Mouse (Mus musculus): ENCODE results near the gene Hspb11. TPM values are rescaled to one million over a fixed set of nuclear protein-coding genes. Genes with fewer than 3 reads are reported as not detected.

Hspb11 gene
- polyA plus RNA-seq, 1 experiment from 2014 or later = 39.1 TPM

- H3K9me3 ChIP-seq (replicated peaks; ENCODE audit: control insufficient read depth, low read length) = no peaks in the 10 kb centered on the region
- no peaks in the 10 kb centered on the region for H3K4me1 ChIP-seq (ENCODE audit: control insufficient read depth, insufficient read depth, low read length)
- no peaks in the 10 kb centered on the region for H3K27me3 ChIP-seq (ENCODE audit: control insufficient read depth, insufficient read depth, low read length)
- H3K36me3 ChIP-seq (ENCODE audit: control insufficient read depth, insufficient read depth, low read length) = no peaks in the 10 kb centered on the region
- H3K9ac ChIP-seq (ENCODE audit: low read length) = no peak overlapping the region
- WGBS = 75% methylated on average over 7 of the region's 7 CpGs
- H3K4me2 ChIP-seq (ENCODE audit: low read depth, low read length) = no peak overlapping the region
- H3K27ac ChIP-seq (ENCODE audit: low read length) = no peak overlapping the region
- no peak for ATAC-seq (ENCODE audit: insufficient read depth, low FRiP score)
- no peak overlapping the region for H3K4me3 ChIP-seq (replicated peaks; ENCODE audit: low read length)
Observed at GRCm38 (mm10) chr4:107299779-107300340, 46.5 kb downstream of the Hspb11 start.

DNA sequence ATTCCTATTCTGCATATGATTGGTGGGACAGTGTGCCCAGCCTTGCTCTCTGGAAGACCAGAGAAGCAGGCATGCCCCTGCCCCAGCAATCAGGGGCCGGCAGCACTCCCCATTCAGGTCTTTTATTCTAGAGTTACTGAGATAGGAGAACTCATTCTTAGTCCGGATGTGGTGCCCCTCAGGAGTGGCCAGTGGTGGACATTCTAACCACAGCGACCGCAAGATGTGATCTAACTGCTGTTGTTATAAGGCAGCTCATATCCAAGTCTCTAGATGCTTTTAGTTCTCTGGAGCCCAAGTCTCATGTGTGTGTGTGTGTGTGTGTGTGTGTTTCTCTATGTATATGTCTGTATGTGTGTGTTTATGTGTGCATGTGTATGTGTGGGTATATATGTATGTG lies 47.0 kb downstream of the Hspb11 start:
- H3K27ac ChIP-seq (ENCODE audit: low read length) = no peak overlapping the region
- H3K9me3 ChIP-seq (replicated peaks; ENCODE audit: control insufficient read depth, low read length) = no peaks in the 10 kb centered on the region
- H3K4me1 ChIP-seq (ENCODE audit: control insufficient read depth, insufficient read depth, low read length) = no peaks in the 10 kb centered on the region
- no peak overlapping the region for H3K4me2 ChIP-seq (ENCODE audit: low read depth, low read length)
- WGBS = 65% methylated on average over 4 of the region's 4 CpGs
- no peak overlapping the region for H3K9ac ChIP-seq (ENCODE audit: low read length)
- no peaks in the 10 kb centered on the region for H3K36me3 ChIP-seq (ENCODE audit: control insufficient read depth, insufficient read depth, low read length)
- ATAC-seq (ENCODE audit: insufficient read depth, low FRiP score) = no peak
- H3K4me3 ChIP-seq (replicated peaks; ENCODE audit: low read length) = no peak overlapping the region
- no peaks in the 10 kb centered on the region for H3K27me3 ChIP-seq (ENCODE audit: control insufficient read depth, insufficient read depth, low read length)

- H3K4me1 ChIP-seq (ENCODE audit: control insufficient read depth, insufficient read depth, low read length) = no peaks in the 10 kb centered on the region
- no peak overlapping the region for H3K27ac ChIP-seq (ENCODE audit: low read length)
- H3K4me3 ChIP-seq (replicated peaks; ENCODE audit: low read length) = no peak overlapping the region
- no peaks in the 10 kb centered on the region for H3K27me3 ChIP-seq (ENCODE audit: control insufficient read depth, insufficient read depth, low read length)
- H3K9ac ChIP-seq (ENCODE audit: low read length) = no peak overlapping the region
- WGBS = 100% methylated on average over 1 of the region's 1 CpGs
- no peaks in the 10 kb centered on the region for H3K36me3 ChIP-seq (ENCODE audit: control insufficient read depth, insufficient read depth, low read length)
- H3K9me3 ChIP-seq (replicated peaks; ENCODE audit: control insufficient read depth, low read length) = no peaks in the 10 kb centered on the region
- no peak overlapping the region for H3K4me2 ChIP-seq (ENCODE audit: low read depth, low read length)
- no peak for ATAC-seq (ENCODE audit: insufficient read depth, low FRiP score)
Observed at GRCm38 (mm10) chr4:107300902-107301555, 47.6 kb downstream of the Hspb11 start.

GRCm38 (mm10) chr4:107302221-107302620 lies 48.8 kb downstream of the Hspb11 start:
- no peaks in the 10 kb centered on the region for H3K4me1 ChIP-seq (ENCODE audit: control insufficient read depth, insufficient read depth, low read length)
- no peak overlapping the region for H3K4me2 ChIP-seq (ENCODE audit: low read depth, low read length)
- no peak for ATAC-seq (ENCODE audit: insufficient read depth, low FRiP score)
- no peak overlapping the region for H3K4me3 ChIP-seq (replicated peaks; ENCODE audit: low read length)
- 77% methylated on average over 9 of the region's 9 CpGs for WGBS
- H3K27me3 ChIP-seq (ENCODE audit: control insufficient read depth, insufficient read depth, low read length) = no peaks in the 10 kb centered on the region
- H3K36me3 ChIP-seq (ENCODE audit: control insufficient read depth, insufficient read depth, low read length) = no peaks in the 10 kb centered on the region
- H3K9ac ChIP-seq (ENCODE audit: low read length) = no peak overlapping the region
- H3K27ac ChIP-seq (ENCODE audit: low read length) = no peak overlapping the region
- H3K9me3 ChIP-seq (replicated peaks; ENCODE audit: control insufficient read depth, low read length) = no peaks in the 10 kb centered on the region

DNA sequence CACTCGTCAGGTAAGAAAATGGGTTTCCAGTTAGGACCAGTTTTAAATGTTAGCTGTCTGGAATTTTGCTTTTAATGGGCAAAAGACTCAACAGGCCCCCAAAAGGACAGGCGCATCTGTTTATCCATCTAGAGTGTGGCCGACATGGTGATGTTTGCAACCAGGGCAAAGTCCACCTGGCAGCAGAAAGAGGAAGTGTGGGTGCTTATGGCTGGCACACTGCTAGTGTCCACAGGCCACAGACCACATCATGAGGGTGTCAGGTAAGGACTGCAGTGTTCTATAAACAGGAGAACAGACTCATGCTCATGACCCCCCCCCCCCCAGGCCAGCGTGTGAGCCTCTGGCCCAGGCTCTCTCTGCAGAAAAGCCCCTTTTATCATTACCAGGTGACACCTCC lies 49.4 kb downstream of the Hspb11 start:
- 59% methylated on average over 4 of the region's 4 CpGs for WGBS
- H3K27ac ChIP-seq (ENCODE audit: low read length) = no peak overlapping the region
- no peak overlapping the region for H3K9ac ChIP-seq (ENCODE audit: low read length)
- H3K4me3 ChIP-seq (replicated peaks; ENCODE audit: low read length) = no peak overlapping the region
- H3K4me1 ChIP-seq (ENCODE audit: control insufficient read depth, insufficient read depth, low read length) = no peaks in the 10 kb centered on the region
- no peaks in the 10 kb centered on the region for H3K9me3 ChIP-seq (replicated peaks; ENCODE audit: control insufficient read depth, low read length)
- no peak overlapping the region for H3K4me2 ChIP-seq (ENCODE audit: low read depth, low read length)
- no peaks in the 10 kb centered on the region for H3K27me3 ChIP-seq (ENCODE audit: control insufficient read depth, insufficient read depth, low read length)
- peak; percentile 47 for ATAC-seq (ENCODE audit: insufficient read depth, low FRiP score)
- no peaks in the 10 kb centered on the region for H3K36me3 ChIP-seq (ENCODE audit: control insufficient read depth, insufficient read depth, low read length)

DNA sequence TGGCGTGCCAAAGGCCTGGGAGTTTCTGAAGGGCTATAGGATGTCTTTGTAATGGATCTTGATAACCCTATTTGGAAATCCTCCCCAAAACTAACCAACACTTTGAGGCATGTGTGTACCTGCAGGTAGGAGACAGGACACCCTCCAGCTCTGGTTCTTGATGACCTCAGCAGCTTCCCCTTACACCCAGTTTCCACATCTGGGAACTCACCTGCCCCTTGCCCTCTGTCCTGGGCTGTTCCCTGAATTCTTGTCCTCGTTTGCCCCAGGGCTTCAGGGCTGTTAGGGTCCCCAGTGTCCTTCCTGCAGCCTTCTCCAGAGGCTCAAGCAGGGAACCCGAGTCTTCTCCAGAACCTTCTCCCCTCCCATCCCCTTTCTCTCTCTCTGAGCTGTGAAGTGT lies 50.1 kb downstream of the Hspb11 start:
- Histone ChIP-seq H3K4me1 (ENCODE audit: control insufficient read depth, insufficient read depth, low read length) (no peaks in the 10 kb centered on the region), H3K9ac (ENCODE audit: low read length) (no peak overlapping the region), H3K4me3 (replicated peaks; ENCODE audit: low read length) (no peak overlapping the region), H3K4me2 (ENCODE audit: low read depth, low read length) (no peak overlapping the region), H3K27me3 (ENCODE audit: control insufficient read depth, insufficient read depth, low read length) (no peaks in the 10 kb centered on the region), H3K36me3 (ENCODE audit: control insufficient read depth, insufficient read depth, low read length) (no peaks in the 10 kb centered on the region), H3K27ac (ENCODE audit: low read length) (no peak overlapping the region), H3K9me3 (replicated peaks; ENCODE audit: control insufficient read depth, low read length) (no peaks in the 10 kb centered on the region)
- no peak for ATAC-seq (ENCODE audit: insufficient read depth, low FRiP score)
- WGBS = 67% methylated on average over 3 of the region's 3 CpGs

- ATAC-seq (ENCODE audit: insufficient read depth, low FRiP score) = peak; percentile 80; the same call in 1 of the 2 replicates
- H3K4me3 ChIP-seq (replicated peaks; ENCODE audit: low read length) = no peak within 1 kb of the TSS
- no peaks in the 10 kb centered on the region for H3K36me3 ChIP-seq (ENCODE audit: control insufficient read depth, insufficient read depth, low read length)
- 36% methylated on average over 6 of the region's 6 CpGs for WGBS
- no peak within 1 kb of the TSS for H3K27ac ChIP-seq (ENCODE audit: low read length)
- H3K4me1 ChIP-seq (ENCODE audit: control insufficient read depth, insufficient read depth, low read length) = no peaks in the 10 kb centered on the region
- H3K9me3 ChIP-seq (replicated peaks; ENCODE audit: control insufficient read depth, low read length) = no peaks in the 10 kb centered on the region
- H3K27me3 ChIP-seq (ENCODE audit: control insufficient read depth, insufficient read depth, low read length) = no peaks in the 10 kb centered on the region
- no peak within 1 kb of the TSS for H3K4me2 ChIP-seq (ENCODE audit: low read depth, low read length)
- no peak within 1 kb of the TSS for H3K9ac ChIP-seq (ENCODE audit: low read length)
Observed at GRCm38 (mm10) chr4:107306966-107307365, 53.6 kb downstream of the Hspb11 start, which contains the start of gene Dio1. Gene Dio1, minus strand, starts transcription at chr4:107307169.

GRCm38 (mm10) chr4:107313690-107314478 lies 60.5 kb downstream of the Hspb11 start, which contains the start of gene Yipf1:
Gene Yipf1, plus strand, starts transcription at chr4:107314363.
- peak within 1 kb of the TSS; percentile 84 for H3K4me2 ChIP-seq (ENCODE audit: low read depth, low read length)
- H3K9ac ChIP-seq (ENCODE audit: low read length) = peak within 1 kb of the TSS; percentile 72
- ATAC-seq (ENCODE audit: insufficient read depth, low FRiP score) = peak; percentile 94

DNA sequence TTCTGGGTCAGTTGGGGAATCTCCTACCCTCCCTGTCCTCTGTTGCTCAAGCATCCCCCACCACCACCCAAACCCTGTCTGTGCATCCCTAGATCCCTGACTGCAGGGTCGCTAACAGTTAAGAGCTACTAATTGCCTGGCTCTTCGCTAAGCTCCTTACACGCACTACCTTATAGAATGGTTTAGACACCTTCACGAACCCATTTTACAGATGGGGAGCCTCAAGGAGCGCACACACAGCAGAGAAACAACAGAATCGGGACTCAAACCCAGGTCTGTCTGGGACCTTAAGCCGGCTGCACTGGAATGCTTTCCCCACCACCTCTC lies 61.0 kb downstream of the Hspb11 start:
- H3K4me3 ChIP-seq (replicated peaks; ENCODE audit: low read length) = peak overlapping the region; percentile 74
- ATAC-seq (ENCODE audit: insufficient read depth, low FRiP score) = no peak
- no peaks in the 10 kb centered on the region for H3K27me3 ChIP-seq (ENCODE audit: control insufficient read depth, insufficient read depth, low read length)
- peak overlapping the region; percentile 63 for H3K9ac ChIP-seq (ENCODE audit: low read length)
- H3K4me1 ChIP-seq (ENCODE audit: control insufficient read depth, insufficient read depth, low read length) = peaks cover 7% of the 10 kb centered on the region; the same call in 1 of the 2 replicates
- H3K27ac ChIP-seq (ENCODE audit: low read length) = no peak overlapping the region
- no peaks in the 10 kb centered on the region for H3K36me3 ChIP-seq (ENCODE audit: control insufficient read depth, insufficient read depth, low read length)
- WGBS = 8% methylated on average over 7 of the region's 7 CpGs
- peak overlapping the region; percentile 84 for H3K4me2 ChIP-seq (ENCODE audit: low read depth, low read length)
- H3K9me3 ChIP-seq (replicated peaks; ENCODE audit: control insufficient read depth, low read length) = no peaks in the 10 kb centered on the region

More at GRCm38 (mm10) chr4:107313690-107314478, 60.5 kb downstream of the Hspb11 start, which contains the start of gene Yipf1:
- no peaks in the 10 kb centered on the region for H3K36me3 ChIP-seq (ENCODE audit: control insufficient read depth, insufficient read depth, low read length)
- peak within 1 kb of the TSS; percentile 74 for H3K4me3 ChIP-seq (replicated peaks; ENCODE audit: low read length)
- H3K9me3 ChIP-seq (replicated peaks; ENCODE audit: control insufficient read depth, low read length) = no peaks in the 10 kb centered on the region
- peaks cover 7% of the 10 kb centered on the region; the same call in 1 of the 2 replicates for H3K4me1 ChIP-seq (ENCODE audit: control insufficient read depth, insufficient read depth, low read length)
- no peaks in the 10 kb centered on the region for H3K27me3 ChIP-seq (ENCODE audit: control insufficient read depth, insufficient read depth, low read length)
- under 1% methylated on average over 29 of the region's 29 CpGs for WGBS
- H3K27ac ChIP-seq (ENCODE audit: low read length) = peak within 1 kb of the TSS; percentile 57; the same call in 1 of the 2 replicates

All from stomach, embryonic 16.5 days (tissue).